Mouse (Mus musculus) inflammation-experienced regulatory T-cells (primary cell): ENCODE results near the gene Desi1. TPM values are rescaled to one million over a fixed set of nuclear protein-coding genes. Genes with fewer than 3 reads are reported as not detected.

Experiments
- polyA plus RNA-seq, 2 experiments: library from polyadenylated mRNA; unstranded; fragments of 100-300 nt; shearing (Covaris generic); gene quantifications; one replicate each; pipeline ENCODE4 v1.2.1; 2017

Desi1 gene
- 10 to 100 TPM; 37.2 to 48.3 TPM for polyA plus RNA-seq

GRCm38 (mm10) chr15:82033762-82034161, at the start of gene Desi1:
TSS of gene Desi1 (minus strand) at chr15:82033862.

GRCm38 (mm10) chr15:82069898-82070297, 36.2 kb upstream of the Desi1 start, which contains the start of gene Mei1:
TSS of gene Mei1 (plus strand) at chr15:82069996.

GRCm38 (mm10) chr15:82058719-82059201, 25.1 kb upstream of the Desi1 start, which contains the start of gene 4930407I10Rik:
TSS of gene 4930407I10Rik (plus strand) at chr15:82059151.

GRCm38 (mm10) chr15:82047080-82047883, 13.6 kb upstream of the Desi1 start, which contains the start of gene Snu13:
TSS of gene Snu13 (minus strand) at chr15:82047598.

GRCm38 (mm10) chr15:81987646-81988045, 46.0 kb downstream of the Desi1 start, which contains the start of gene Xrcc6:
TSS of gene Xrcc6 (plus strand) at chr15:81987835.

GRCm38 (mm10) chr15:81980321-81980720, 53.3 kb downstream of the Desi1 start, which contains the start of gene 1700029P11Rik:
TSS of gene 1700029P11Rik (plus strand) at chr15:81980540.

GRCm38 (mm10) chr15:81960171-81961077, 73.2 kb downstream of the Desi1 start, which contains the start of gene Pmm1:
TSS of gene Pmm1 (minus strand) at chr15:81960930.

Other genes starting within 250 kb of the Desi1 start
- gene Tef, start 231.4 kb downstream of the Desi1 start, polyA plus RNA-seq: 10 to 100 TPM; 30.5 to 32.8 TPM
- gene Tob2, start 175.1 kb downstream of the Desi1 start, polyA plus RNA-seq: 10 to 100 TPM; 75.8 to 78.2 TPM
- gene Phf5a, start 162.0 kb downstream of the Desi1 start, polyA plus RNA-seq: 10 to 100 TPM; 83.1 to 92.8 TPM
- 100 to 1,000 TPM; 122 to 127 TPM for gene Aco2, start 161.6 kb downstream of the Desi1 start, polyA plus RNA-seq
- gene Polr3h, start 107.6 kb downstream of the Desi1 start, polyA plus RNA-seq: 10 to 100 TPM; 53.2 to 55.8 TPM
- gene Csdc2, start 97.1 kb downstream of the Desi1 start, polyA plus RNA-seq: under 1 TPM in 1 of 2 experiments, not detected in 1; 0.27 TPM
- 10 to 100 TPM; 13.0 to 16.0 TPM for gene Pmm1, start 72.9 kb downstream of the Desi1 start, polyA plus RNA-seq
- not detected for gene 1700029P11Rik, start 53.3 kb downstream of the Desi1 start, polyA plus RNA-seq
- gene Xrcc6, start 46.0 kb downstream of the Desi1 start, polyA plus RNA-seq: 10 to 100 TPM; 62.0 to 77.7 TPM
- gene Snu13, start 13.7 kb upstream of the Desi1 start, polyA plus RNA-seq: 100 to 1,000 TPM; 136 to 218 TPM
- under 1 TPM in 1 of 2 experiments, not detected in 1; 0.70 TPM for gene 4930407I10Rik, start 25.3 kb upstream of the Desi1 start, polyA plus RNA-seq
- gene Mei1, start 36.1 kb upstream of the Desi1 start, polyA plus RNA-seq: 1 to 10 TPM in 1 of 2 experiments, under 1 TPM in 1; 0.14 to 1.4 TPM
- 10 to 100 TPM; 26.9 to 37.1 TPM for gene Ccdc134, start 94.1 kb upstream of the Desi1 start, polyA plus RNA-seq
- 100 to 1,000 TPM; 108 to 135 TPM for gene Srebf2, start 113.3 kb upstream of the Desi1 start, polyA plus RNA-seq
- 1 to 10 TPM in 1 of 2 experiments, under 1 TPM in 1; 0.13 to 1.5 TPM for gene Shisa8, start 179.0 kb upstream of the Desi1 start, polyA plus RNA-seq
- gene Tnfrsf13c, start 190.5 kb upstream of the Desi1 start, polyA plus RNA-seq: 1 to 10 TPM; 4.3 to 7.4 TPM
- 1 to 10 TPM; 2.5 to 6.1 TPM for gene Cenpm, start 210.9 kb upstream of the Desi1 start, polyA plus RNA-seq
- gene 1500009C09Rik, start 218.5 kb upstream of the Desi1 start, polyA plus RNA-seq: 1 to 10 TPM in 1 of 2 experiments, not detected in 1; 1.0 TPM
- 1 to 10 TPM in 1 of 2 experiments, under 1 TPM in 1; 0.45 to 2.1 TPM for gene Sept3, start 241.0 kb upstream of the Desi1 start, polyA plus RNA-seq